ENCODE assay signal across 32 mouse cellular contexts in genomic region chr4:126491977-126492376, GRCm38 (mm10).
"Had no signal": no experiment of that assay in that cellular context is flagged by ENCODE, and none has a peak within 500 bp of the region (broad histone marks: within the 10 kb centered on the region; RNA-seq: fewer than 3 reads in every experiment).

No protein-coding gene starts in this region.

- H3K4me2 ChIP-seq: limb, embryonic 12.5 days; limb, embryonic 13.5 days; limb, embryonic 15.5 days; liver, embryonic 11.5 days; liver, embryonic 12.5 days; liver, embryonic 13.5 days; liver, embryonic 15.5 days; lung, embryonic 14.5 days; lung, embryonic 15.5 days; midbrain, embryonic 11.5 days; midbrain, embryonic 12.5 days; midbrain, embryonic 13.5 days; midbrain, embryonic 15.5 days; neural tube, embryonic 12.5 days had no signal

- H3K9me3 ChIP-seq: limb, embryonic 10.5 days; limb, embryonic 12.5 days; limb, embryonic 13.5 days; limb, embryonic 15.5 days; liver, embryonic 12.5 days; liver, embryonic 13.5 days; liver, embryonic 15.5 days; lung, embryonic 15.5 days; megakaryocyte, embryonic 14.5 days; midbrain, embryonic 10.5 days; midbrain, embryonic 12.5 days; midbrain, embryonic 13.5 days; midbrain, embryonic 15.5 days; neural tube, embryonic 12.5 days had no signal

- H3K9ac ChIP-seq: limb, embryonic 12.5 days; limb, embryonic 13.5 days; limb, embryonic 15.5 days; liver, embryonic 12.5 days; liver, embryonic 13.5 days; liver, embryonic 14.5 days; liver, embryonic 15.5 days; liver, postnatal 0 days; lung, embryonic 14.5 days; lung, embryonic 15.5 days; midbrain, embryonic 12.5 days; midbrain, embryonic 13.5 days; midbrain, embryonic 15.5 days; neural tube, embryonic 12.5 days had no signal

- ATAC-seq: liver, embryonic 12.5 days; liver, postnatal 0 days; lung, postnatal 0 days; midbrain, embryonic 13.5 days; midbrain, embryonic 15.5 days; midbrain, embryonic 16.5 days had no signal

- DNase-seq: left cerebral cortex, postnatal 4 days; liver; liver, embryonic 13.5 days; liver, postnatal 0 days; lung, adult 18-20 months; lung, adult 2 months; lung, embryonic 14.5 days; lung, postnatal 10 days; lung, postnatal 14 days; lung, postnatal 36 days; lung, postnatal 4 days; midbrain, embryonic 14.5 days had no signal

- H3K4me3 ChIP-seq: limb, embryonic 10.5 days; limb, embryonic 12.5 days; limb, embryonic 13.5 days; limb, embryonic 15.5 days; liver, embryonic 12.5 days; liver, embryonic 13.5 days; liver, embryonic 15.5 days; lung, embryonic 15.5 days; megakaryocyte, embryonic 14.5 days; midbrain, embryonic 10.5 days; midbrain, embryonic 12.5 days; midbrain, embryonic 13.5 days; midbrain, embryonic 15.5 days; myocyte; neural tube, embryonic 12.5 days had no signal

- H3K36me3 ChIP-seq: limb, embryonic 10.5 days; liver, embryonic 12.5 days; liver, embryonic 13.5 days; liver, embryonic 15.5 days had no signal

- H3K27ac ChIP-seq: limb, embryonic 10.5 days; limb, embryonic 12.5 days; limb, embryonic 13.5 days; limb, embryonic 15.5 days; liver, embryonic 12.5 days; liver, embryonic 13.5 days; liver, embryonic 14.5 days; liver, embryonic 15.5 days; lung, embryonic 15.5 days; macrophage; midbrain, embryonic 10.5 days; midbrain, embryonic 12.5 days; midbrain, embryonic 13.5 days; midbrain, embryonic 15.5 days; neural tube, embryonic 12.5 days had no signal

- H3K27me3 ChIP-seq: limb, embryonic 12.5 days; limb, embryonic 13.5 days; limb, embryonic 15.5 days; liver, embryonic 12.5 days; liver, embryonic 13.5 days; liver, embryonic 15.5 days; lung, embryonic 15.5 days; midbrain, embryonic 12.5 days; midbrain, embryonic 13.5 days; midbrain, embryonic 15.5 days; neural tube, embryonic 12.5 days had no signal

- H3K4me1 ChIP-seq: limb, embryonic 10.5 days; limb, embryonic 12.5 days; limb, embryonic 13.5 days; limb, embryonic 15.5 days; liver, embryonic 12.5 days; liver, embryonic 13.5 days; liver, embryonic 15.5 days; midbrain, embryonic 12.5 days; midbrain, embryonic 13.5 days; midbrain, embryonic 15.5 days; neural tube, embryonic 12.5 days had no signal
